Mouse (Mus musculus) v-Abl transformed pro-B cells (cell line): ENCODE measurements around the gene Ndufs7.

Experiments used
- in situ Hi-C, 2 experiments: fragments of 400-800 bp; cut with MboI; formaldehyde crosslinking; loops; one replicate each; pipeline ENCODE4 v1.15.1; 2025; ENCODE audit not compliant: unreplicated experiment in 2 of 2

The Ndufs7 gene

DNA sequence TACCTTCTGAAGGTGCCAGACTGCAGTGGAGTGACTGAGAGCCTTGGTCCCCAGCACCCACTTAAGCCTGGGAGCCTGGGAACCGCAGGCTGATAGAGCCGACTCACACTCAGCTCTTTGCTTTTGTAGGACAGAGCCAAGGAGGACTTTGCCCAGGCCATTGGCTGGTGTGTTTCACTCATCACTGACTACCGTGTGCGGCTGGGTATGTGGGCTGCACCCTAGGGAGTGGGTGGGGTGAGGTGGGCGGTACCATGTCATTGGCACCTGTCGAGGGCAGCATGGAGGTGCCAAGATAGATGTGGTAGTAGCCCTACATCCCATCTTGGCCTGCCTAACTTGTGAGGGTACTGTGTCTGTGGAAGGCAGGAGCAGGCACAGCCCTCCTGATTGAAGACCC lies 9.1 kb upstream of the Ndufs7 start:
- in situ Hi-C loops = no loop called here

DNA sequence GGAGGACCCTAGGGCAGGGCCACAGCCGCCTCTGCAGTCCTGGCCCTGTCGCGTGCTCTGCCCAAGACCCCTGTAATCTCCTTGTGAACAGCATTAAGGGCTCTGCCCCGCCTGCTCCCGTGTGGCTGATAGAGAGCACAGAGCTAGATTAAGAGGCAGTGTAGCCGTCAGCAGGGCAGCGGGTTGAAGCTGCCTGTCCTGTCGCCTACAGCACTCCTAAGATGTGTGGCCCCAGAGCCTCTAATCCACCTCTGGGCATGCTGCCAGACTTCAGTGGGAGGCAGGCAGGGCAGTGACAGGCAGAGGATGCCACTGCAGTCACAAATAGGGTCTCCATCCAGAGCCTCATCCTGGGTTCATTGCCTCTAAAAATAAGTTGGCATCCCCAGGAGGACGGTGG lies 6.8 kb upstream of the Ndufs7 start:
- in situ Hi-C loops = no loop called here

DNA sequence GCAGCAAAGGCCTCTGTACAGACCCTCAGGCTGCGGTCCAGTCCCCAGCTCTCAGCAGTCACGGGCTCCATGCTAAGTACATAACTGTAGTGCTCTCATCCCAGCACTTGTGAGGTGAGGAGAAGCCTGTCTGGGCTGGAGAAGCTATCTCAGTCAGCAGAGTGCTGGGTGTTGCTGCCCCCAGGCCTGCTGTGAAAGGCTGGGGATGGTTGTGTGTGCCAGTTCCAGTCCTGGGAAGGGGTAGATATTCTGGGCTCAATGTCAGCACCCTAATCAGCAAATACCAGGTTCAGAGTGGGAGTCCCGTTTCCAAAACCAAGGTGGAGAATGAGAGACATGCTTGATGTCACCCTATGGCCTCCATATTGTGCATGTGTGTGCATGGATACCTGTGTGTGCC lies 6.3 kb upstream of the Ndufs7 start:
- in situ Hi-C loops = no loop called here

DNA sequence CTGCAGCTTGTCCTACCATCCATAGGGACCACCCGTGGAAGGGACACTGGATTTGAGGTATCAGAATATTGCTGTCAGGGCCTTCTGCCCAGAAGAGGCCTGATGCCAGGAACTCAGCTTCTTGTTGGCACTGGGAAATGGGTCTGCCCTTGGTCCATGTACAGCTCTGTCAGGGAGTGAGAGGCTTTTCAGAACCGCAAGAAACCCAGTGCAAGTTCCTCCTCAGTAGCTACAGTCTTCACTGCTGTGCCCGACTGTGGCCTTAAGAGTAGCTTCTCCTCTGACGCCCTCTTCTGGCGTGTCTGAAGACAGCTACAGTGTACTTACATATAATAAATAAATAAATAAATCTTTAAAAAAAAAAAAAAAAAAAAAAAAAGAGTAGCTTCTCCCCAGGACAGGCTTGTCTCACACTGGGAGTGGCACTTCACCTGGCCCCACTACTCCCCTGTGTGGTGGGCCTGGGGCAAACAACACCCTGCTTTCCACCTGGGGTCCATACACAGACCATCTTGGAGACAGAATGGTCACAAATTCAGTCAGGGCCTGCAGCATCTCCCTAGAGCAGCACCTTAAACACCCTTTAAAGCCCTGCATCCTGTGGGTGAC lies 4.0 kb upstream of the Ndufs7 start:
- in situ Hi-C loops = loop anchor here (5.0 kb wide), 1 partner anchor 68 kb away; the partner anchor contains the start of gene Efna2 (in 2 of the 2)

DNA sequence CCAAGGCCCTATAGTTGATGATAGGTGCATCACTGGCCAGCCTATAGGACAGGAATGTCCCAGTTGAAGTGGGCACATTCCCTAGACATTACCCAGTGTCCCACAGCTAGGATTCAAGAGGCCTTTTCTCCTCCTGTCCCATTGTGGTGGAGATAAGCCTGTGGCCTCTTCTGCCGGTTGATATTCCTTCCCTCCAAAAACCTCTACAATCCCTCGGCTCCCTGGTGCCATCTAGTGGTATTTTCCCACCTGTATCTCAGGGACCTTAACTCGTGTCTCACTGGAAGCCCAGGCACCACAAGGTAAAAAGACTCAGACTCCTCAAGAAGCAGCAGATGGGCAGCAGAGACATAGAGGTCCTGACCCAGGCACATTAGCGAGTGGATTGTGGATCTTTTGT lies 3.3 kb upstream of the Ndufs7 start:
- in situ Hi-C loops = loop anchor here (5.0 kb wide), 1 partner anchor 68 kb away; the partner anchor contains the start of gene Efna2 (in 2 of the 2)

DNA sequence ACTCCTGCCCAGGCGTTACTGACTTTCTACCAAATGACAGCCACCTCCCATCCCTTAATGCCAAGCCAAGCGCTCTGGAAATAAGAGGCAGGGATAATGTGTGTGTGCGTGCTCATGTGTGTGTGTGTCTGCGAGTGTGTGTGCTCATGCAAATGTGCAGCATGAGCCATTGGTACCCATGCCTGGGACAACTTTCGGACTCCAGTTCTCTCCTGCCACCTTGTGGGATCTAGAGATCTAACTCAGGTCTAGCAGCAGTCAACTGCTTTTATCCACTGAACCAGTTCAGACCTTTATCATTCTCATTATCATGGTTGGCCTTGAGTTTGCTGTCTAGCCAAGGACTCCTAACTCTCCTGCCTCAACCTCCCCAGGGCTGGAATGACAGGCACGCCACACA lies 1.1 kb upstream of the Ndufs7 start:
- in situ Hi-C loops = loop anchor here (5.0 kb wide), 1 partner anchor 71 kb away; the partner anchor contains the start of gene Efna2 (in 2 of the 2)

DNA sequence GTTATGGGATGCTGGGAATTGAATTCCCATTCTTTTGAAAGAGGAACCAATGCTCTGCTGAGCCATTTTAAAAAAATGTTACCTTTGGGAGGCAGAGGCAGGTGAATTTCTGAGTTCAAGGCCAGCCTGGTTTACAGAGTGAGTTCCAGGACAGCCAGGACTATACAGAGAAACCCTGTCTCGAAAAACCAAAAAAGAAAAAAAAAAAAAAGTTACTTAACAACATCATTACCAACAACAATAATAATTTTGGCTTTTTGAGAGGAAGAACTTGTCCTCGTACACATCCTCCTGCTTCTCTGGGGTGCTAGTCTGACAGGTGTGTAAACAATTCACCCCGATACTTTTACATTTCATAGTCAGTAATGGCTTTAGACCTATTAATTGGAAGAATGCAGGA lies 484 bp upstream of the Ndufs7 start:
- in situ Hi-C loops = loop anchor here (5.0 kb wide), 1 partner anchor 71 kb away; the partner anchor contains the start of gene Efna2 (in 2 of the 2)

DNA sequence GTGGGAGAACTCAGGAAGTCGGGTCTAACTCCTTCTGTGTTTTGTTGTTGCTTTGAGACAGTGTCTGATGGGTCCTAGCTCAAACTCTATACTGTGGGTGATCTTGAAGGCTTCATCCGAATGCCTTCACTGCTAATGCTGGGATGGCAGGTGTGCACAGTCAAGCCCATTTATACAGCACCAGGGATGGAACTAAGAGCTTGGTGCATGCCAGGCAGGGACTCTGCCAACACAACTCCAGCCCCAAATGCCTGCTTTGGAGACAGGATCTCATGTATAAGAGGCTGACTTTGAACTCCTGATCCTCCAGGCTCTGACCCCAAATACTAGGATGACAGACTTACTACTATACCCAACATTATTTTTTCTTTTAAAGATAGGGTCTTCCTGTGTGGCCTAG lies 1.1 kb downstream of the Ndufs7 start:
- in situ Hi-C loops = loop anchor here in 1 of 2 experiments (25.0 kb wide), 1 partner anchor 288 kb away; the partner anchor contains the start of genes Grin3b and Wdr18

DNA sequence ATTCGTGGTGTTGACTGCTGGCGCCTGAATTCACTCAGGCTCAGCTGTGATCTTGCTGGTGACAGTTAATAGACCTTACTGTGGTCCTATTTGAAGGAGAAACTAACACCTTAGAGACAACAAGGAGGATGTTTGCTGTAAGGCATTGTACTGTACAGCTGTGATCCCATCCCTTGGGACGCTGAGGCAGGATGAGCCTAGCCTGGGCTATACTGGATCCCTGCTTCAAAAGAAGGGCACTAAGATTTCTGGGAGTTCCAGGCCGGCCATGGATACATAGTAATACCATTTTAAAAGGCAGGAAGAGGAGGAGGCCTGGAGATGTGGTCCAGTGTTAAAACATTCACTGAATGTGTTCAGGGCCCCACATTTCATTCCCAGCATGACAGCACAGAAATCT lies 1.7 kb downstream of the Ndufs7 start:
- in situ Hi-C loops = loop anchor here in 1 of 2 experiments (25.0 kb wide), 1 partner anchor 288 kb away; the partner anchor contains the start of genes Grin3b and Wdr18

DNA sequence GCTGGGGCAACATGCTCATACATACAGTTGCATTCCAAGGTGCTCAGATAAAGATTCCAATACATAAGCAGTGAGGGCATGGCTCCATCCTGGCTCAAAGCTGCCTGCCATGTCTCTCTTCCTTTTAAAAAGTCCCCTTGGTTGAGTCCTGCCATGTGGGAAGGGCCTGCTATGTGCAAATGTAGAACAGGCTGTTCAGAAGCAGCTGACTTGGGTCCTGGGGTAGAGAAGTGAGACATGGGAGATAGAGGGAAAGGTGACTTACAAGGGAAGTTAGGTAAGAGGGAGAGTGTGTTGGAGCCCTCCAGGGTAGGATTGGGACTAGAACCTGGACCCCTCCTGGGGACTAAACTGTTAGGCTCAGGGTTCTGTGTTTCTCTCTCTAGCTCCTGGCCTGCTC lies 3.1 kb downstream of the Ndufs7 start:
- in situ Hi-C loops = loop anchor here in 1 of 2 experiments (25.0 kb wide), 1 partner anchor 290 kb away; the partner anchor contains the start of genes Grin3b and Wdr18

DNA sequence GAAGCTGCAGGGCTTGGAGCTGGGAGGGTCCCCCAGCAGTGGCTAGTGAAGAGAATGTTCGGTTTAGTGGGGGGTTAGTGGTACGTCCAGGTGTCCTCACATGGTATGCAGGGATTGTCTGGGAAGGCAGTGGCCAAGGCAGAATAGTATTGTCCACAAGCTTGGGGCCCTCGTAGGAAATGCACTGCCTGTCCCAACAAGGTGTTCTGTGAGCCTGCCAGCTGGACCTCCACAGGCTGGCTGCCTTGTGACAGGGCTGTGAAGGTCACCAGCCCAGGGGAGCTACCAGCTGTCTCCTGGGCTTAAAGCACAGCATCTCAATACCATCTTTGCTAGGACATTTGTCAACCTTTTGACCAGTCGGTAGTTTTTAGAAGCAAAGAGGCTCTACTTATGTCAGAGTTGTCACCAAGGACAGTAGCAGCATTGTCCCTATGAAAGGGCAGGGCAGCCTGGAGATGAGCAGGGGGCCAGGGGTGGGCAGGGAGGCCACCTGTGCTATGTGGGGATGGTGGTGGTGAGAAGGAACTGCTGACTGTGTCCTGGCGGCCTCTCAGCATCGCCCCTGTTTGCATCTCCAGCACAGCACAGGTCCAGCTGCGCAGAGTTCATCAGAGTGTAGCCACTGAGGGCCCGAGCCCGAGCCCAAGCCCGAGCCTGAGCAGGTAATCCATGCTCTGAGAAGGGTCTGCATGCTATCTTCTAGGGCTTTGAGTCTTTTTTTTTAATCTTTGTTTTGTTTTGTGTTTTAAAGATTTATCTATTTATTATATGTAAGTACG lies 3.8 kb downstream of the Ndufs7 start:
- in situ Hi-C loops = loop anchor here in 1 of 2 experiments (25.0 kb wide), 1 partner anchor 290 kb away; the partner anchor contains the start of genes Grin3b and Wdr18

DNA sequence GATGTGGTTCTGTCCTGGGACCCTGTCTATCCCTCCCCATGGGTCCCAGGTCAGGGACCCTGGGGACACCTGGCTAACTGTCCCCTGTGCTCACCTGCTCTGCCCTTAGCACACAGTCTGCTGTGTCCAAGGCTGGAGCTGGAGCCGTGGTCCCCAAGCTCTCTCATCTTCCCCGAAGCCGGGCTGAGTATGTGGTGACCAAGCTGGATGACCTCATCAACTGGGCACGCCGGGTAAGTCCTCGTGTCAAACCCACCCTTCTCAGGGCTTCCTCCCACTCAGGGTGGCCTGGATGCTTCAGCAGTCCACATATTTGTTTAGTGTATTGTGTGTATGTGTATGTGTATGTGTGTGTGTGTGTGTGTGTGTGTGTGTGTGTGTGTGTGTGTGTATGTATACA lies 4.6 kb downstream of the Ndufs7 start:
- in situ Hi-C loops = loop anchor here in 1 of 2 experiments (25.0 kb wide), 1 partner anchor 291 kb away; the partner anchor contains the start of genes Grin3b and Wdr18

DNA sequence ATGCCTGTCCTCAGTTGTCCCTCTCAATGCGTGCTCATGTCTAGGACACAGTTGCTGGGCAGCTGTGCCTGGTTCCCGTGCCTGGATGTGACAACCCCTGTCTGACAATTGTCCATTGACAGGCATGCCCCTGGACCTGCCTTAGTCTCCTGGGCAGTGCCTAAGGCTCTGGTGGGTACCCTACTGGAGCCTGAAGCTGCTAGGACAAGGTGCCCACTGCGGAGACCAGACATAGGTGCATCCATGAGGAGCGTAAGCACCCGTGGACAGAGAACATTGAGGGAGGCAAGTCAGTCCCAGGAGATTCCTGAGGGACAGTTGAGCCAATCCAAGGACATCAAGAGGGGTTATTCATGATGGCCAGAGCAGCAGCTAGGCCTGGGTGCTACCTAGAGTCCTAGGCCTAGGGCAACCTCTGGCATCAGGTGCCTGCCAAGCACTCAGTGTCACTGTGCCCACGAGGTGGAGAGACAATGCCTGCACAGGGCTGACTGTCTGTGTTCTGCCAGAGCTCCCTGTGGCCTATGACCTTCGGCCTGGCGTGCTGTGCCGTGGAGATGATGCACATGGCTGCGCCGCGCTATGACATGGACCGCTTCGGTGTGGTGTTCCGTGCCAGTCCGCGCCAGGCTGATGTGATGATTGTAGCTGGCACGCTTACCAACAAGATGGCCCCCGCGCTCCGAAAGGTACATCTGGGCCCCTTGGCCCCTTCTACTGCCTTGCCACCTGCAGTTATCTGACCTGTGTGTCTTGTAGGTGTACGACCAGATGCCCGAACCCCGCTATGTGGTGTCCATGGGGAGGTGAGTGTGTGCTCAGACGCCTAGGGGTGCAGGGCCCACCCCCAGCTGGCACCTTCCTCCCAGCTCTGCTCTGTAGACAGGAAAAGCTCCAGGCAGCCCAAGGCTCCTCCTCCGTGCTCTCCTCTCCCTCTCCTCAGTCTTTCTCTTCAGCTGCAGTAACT lies 5.7 kb downstream of the Ndufs7 start:
- in situ Hi-C loops = loop anchor here in 1 of 2 experiments (25.0 kb wide), 1 partner anchor 292 kb away; the partner anchor contains the start of genes Grin3b and Wdr18

DNA sequence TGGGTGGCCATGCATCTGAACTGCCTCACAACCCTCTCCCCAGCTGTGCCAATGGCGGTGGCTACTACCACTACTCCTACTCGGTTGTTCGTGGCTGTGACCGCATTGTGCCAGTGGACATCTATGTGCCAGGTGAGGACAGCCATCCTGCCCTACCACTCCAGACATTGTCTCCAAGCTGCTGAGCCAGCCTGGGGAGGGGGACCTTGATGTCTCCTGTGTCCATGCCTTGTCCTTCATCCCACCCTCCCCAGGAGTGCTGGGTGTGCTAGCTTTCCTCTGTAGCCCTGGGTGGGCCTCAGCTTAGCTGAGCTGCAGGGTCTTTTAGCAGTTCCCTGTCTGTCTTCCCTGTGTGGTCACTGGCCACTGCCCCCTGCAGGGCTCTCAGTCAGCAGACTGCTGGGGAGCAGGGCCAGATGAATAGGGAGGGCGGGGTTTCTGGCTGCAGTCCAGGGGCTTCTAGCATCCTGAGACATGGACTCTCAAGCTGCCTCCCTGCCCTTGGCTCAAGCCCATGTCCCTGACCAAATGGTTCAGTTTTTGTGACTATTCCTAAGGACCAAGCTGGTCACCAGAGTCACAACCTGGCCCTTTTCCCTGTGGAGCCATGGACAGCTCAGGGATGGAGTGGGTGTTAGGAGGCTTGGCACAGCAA lies 7.1 kb downstream of the Ndufs7 start:
- in situ Hi-C loops = loop anchor here in 1 of 2 experiments (25.0 kb wide), 1 partner anchor 294 kb away; the partner anchor contains the start of genes Grin3b and Wdr18

DNA sequence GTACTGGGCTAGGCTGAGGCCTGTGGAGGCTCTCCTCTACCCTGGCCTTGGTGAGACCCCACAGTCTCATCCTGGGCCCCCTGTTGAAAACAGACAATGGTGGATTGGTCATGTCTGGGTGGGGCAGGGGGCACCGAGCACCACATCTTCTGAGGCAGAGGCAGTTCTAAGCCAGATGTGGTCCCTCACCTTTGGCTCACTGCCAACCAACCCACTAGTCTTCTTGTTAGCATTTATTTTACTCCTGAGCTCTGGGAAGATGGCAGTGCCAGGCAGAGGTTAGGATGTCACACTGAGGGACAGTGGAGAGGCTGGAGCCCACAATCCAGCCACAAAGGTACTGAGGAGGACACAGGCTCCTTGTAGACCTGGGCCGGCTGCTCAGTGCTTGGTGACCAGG lies 9.0 kb downstream of the Ndufs7 start:
- in situ Hi-C loops = loop anchor here in 1 of 2 experiments (25.0 kb wide), 1 partner anchor 296 kb away; the partner anchor contains the start of genes Grin3b and Wdr18

DNA sequence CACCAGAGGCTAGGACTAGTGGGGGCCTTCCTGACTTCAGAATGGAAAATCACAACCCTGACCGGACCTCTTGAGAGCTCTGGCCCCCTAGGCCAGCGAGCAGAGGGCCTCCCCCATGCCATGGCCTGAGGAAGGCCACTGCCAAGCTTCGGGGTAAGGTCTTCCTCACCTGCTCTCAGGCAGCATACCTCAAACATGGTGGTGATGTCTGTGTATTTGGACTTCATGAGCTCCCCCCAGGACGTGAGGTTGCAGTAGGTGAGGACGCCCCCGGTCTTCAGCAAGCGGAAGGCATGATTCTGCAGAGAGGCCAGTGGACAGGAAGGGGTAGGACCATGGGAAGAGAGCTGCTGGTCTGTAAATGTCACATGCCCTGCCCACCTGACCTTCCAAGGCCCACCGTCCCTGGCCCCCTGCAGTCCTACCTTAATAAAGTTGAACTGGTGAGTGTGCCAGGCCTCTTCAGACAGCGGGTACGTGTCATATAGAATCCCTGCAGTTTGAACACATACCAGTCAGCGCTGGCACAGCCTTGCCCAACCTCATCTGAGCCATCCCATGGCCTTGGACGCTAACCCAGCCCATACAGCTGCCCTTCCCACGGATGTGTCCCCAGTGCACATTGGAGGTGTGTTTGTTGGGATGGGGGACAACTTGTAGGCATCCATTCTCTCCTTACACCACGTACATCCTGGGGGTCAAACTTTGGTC lies 10.0 kb downstream of the Ndufs7 start:
- in situ Hi-C loops = loop anchor here in 1 of 2 experiments (25.0 kb wide), 1 partner anchor 297 kb away; the partner anchor contains the start of genes Grin3b and Wdr18

DNA sequence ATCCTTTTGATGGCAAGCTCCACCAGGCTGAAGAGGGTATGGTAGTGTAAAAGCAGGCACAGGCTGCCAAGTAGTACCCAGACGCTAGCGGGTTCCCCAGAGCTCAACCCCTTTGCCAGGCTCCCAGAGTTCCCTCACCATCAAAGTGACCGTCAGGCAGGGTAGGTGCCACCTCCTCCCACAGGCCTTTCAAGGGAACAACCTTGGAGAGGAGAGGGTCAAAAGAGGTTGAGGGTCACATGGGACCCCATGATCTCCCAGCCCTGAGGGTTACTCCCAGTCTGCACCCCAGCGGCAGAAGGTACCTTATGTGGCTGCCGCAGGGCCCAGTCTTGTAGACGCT lies 10.5 kb downstream of the Ndufs7 start:
- in situ Hi-C loops = loop anchor here in 1 of 2 experiments (25.0 kb wide), 1 partner anchor 297 kb away; the partner anchor contains the start of genes Grin3b and Wdr18

DNA sequence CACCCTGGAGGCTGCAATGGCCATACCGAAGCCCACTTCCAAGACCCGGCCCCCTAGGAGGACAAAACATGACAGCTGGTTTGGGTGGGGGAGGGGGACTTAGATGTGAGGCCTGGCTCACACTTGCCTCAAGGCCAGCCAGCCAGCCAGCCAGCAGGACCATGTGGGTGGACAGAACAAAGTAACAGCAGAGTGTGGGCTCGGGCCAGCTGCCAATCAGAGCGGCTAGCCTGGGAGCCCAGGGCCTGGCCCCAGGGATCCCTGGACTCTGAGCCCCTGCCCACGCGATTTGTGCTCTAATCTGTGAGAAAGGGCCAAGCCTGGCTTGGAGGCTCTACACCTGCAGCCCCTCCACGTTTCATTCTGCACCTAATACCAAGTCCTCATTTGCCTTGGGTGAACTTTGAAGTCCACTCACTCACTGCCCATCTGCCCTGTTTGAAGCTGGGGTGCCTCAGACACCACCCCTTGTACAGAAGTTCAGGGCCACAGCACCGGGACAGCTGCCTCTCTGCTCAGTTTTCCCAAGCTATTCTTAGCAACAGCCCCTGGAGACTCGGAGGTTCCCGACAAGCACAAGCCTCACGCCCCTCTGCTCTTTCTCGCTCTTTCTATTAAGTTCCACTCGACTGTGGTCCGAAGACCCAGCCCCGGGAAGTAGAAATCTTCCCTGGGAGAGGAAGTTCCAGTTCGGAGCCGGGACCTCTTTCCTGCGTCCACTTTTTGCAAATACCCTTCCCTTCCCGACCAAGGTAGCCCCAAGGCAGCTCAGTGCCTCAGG lies 11.1 kb downstream of the Ndufs7 start:
- in situ Hi-C loops = loop anchor here in 1 of 2 experiments (25.0 kb wide), 1 partner anchor 298 kb away; the partner anchor contains the start of genes Grin3b and Wdr18
